Mouse (Mus musculus) liver, adult 2 months (tissue): Measurements from ENCODE around the gene Gm10283. TPM values are rescaled to one million over a fixed set of nuclear protein-coding genes. Genes with fewer than 3 reads are reported as not detected.
"Not testable (repeated sequence)": the region's sequence is repeated elsewhere in the genome, so short reads cannot be mapped to it uniquely, and the experiment has no call there.

Experiments used
- DNase-seq: peaks from one replicate; pipeline ENCODE4 v3.0.0-alpha.2; 2011; ENCODE audit warnings: low read depth, low spot score; ENCODE audit errors: extremely low read depth
- H3K27ac ChIP-seq: fragments of 200-500 bp; replicated peaks from 2 replicates; pipeline ENCODE4 v1.5.1; 2012; ENCODE audit warnings: low read depth, mild to moderate bottlenecking, control low read depth, inconsistent platforms, low read length; ENCODE audit not compliant: insufficient read depth
- H3K27me3 ChIP-seq: fragments of 200-500 bp; 2 replicates; pipeline ENCODE4 v1.6.1; 2012; ENCODE audit warnings: mild to moderate bottlenecking, moderate library complexity, low read length, inconsistent platforms; ENCODE audit not compliant: control insufficient read depth, insufficient read depth
- H3K36me3 ChIP-seq: fragments of 200-500 bp; 2 replicates; pipeline ENCODE4 v1.6.1; 2012; ENCODE audit warnings: low read length, inconsistent platforms; ENCODE audit not compliant: control insufficient read depth, insufficient read depth
- H3K4me1 ChIP-seq: fragments of 200-500 bp; 2 replicates; pipeline ENCODE4 v1.6.1; 2011; ENCODE audit warnings: low read length; ENCODE audit not compliant: control insufficient read depth, insufficient read depth
- H3K4me3 ChIP-seq: fragments of 200-500 bp; 2 replicates; pipeline ENCODE4 v1.5.1; 2011; ENCODE audit warnings: low read depth, mild to moderate bottlenecking, control low read depth, low read length, moderate library complexity; ENCODE audit not compliant: insufficient read depth
- H3K79me2 ChIP-seq: fragments of 200-500 bp; 2 replicates; pipeline ENCODE4 v1.6.1; 2012; ENCODE audit warnings: inconsistent platforms, mild to moderate bottlenecking, low read length, moderate library complexity; ENCODE audit not compliant: control insufficient read depth, insufficient read depth
- H3K9ac ChIP-seq: fragments of 200-500 bp; 2 replicates; pipeline ENCODE4 v1.6.1; 2012; ENCODE audit warnings: low read depth, mild to moderate bottlenecking, control low read depth, inconsistent platforms, low read length
- CTCF ChIP-seq: fragments of 200-500 bp; IDR thresholded peaks from 2 replicates; pipeline ENCODE4 v1.5.1; 2011; ENCODE audit warnings: low read depth, low read length, control low read depth
- POLR2A ChIP-seq: fragments of 200-500 bp; IDR thresholded peaks from 2 replicates; pipeline ENCODE4 v1.6.1; 2011; ENCODE audit warnings: low read length, control low read depth; ENCODE audit not compliant: insufficient read depth; ENCODE audit errors: extremely low read depth
- WGBS: fragments of 180-500 bp; shearing (Covaris S2); methylation state at CpG from one replicate; pipeline ENCODE4 v1.1.7; 2018; 5-methylcytosine and 5-hydroxymethylcytosine counted together
- polyA plus RNA-seq: library from polyadenylated mRNA; depleted of rRNA; stranded (reverse); fragments of >200 nt; gene quantifications from 2 replicates; pipeline ENCODE4 v1.2.3, GENCODE M21; 2012; rRNA removed
- total RNA-seq: library from RNA; depleted of rRNA; stranded (reverse); fragments of >200 nt; gene quantifications from 2 replicates; pipeline ENCODE4 v1.2.3, GENCODE M21; 2014; rRNA removed

Gm10283 gene
- total RNA-seq (not detected in 2 replicates), polyA plus RNA-seq (not detected in 2 replicates)

DNA sequence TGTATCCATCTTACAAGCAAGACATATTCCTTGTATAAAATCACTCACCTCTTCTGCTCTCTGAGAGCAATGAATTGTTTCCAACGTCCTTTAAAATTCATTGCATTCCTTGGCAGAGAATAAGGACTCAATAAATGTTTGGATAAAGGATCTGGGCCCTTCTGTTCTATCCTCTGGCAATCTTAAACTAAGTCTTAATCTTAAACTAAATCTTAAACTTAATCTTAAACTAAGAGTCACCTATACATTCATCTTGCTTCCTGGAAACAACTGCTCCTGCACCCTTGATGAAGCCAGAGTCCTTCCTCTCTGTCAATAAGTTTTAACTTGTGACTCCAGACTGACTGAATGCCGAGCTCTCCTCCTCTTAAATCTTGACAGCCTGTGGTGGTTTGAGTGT lies at the start of gene Gm10283:
TSS of gene Gm10283 (minus strand) at position 101 of the 400 bp plus-strand sequence.
- Histone ChIP-seq H3K79me2 (peaks cover 1% of the 10 kb centered on the region; the same call in 1 of the 2 replicates), H3K36me3 (no peaks in the 10 kb centered on the region; the same call in 1 of the 2 replicates), H3K27me3 (no peaks in the 10 kb centered on the region), H3K4me3 (no peak within 1 kb of the TSS), H3K27ac (no peak within 1 kb of the TSS), H3K4me1 (peaks cover 4% of the 10 kb centered on the region), H3K9ac (no peak within 1 kb of the TSS)
- TF ChIP-seq POLR2A (no peak), CTCF (no peak)
- no peak for DNase-seq
- 58% methylated on average over 2 of the region's 2 CpGs for WGBS

DNA sequence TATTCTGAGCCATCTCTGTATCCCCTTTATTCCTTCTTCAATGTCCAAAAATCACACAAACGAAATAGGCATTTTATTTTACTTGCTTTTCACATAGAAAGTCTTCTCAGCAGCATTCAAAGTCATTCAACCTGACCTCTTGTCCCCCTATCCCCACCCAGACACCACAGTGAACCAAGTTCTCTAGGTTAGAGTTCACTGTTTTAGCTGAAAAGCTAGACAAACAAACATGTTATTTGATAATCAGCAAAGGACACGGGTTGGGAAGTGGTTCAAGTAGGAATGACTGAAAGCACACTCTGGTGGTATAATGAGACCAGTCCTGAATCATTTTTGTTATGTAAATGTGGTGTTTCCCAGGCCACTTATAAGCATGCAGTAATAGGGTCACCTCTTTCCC lies 31.9 kb upstream of the Gm10283 start:
- H3K79me2 ChIP-seq, result no peaks in the 10 kb centered on the region
- H3K36me3 ChIP-seq, result peaks cover 43% of the 10 kb centered on the region
- 11% methylated on average over 2 of the region's 2 CpGs for WGBS
- TF ChIP-seq POLR2A, result no peak
- no peak for TF ChIP-seq CTCF
- H3K27ac ChIP-seq, result peak overlapping the region; percentile 50
- H3K27me3 ChIP-seq, result no peaks in the 10 kb centered on the region
- no peak overlapping the region for H3K9ac ChIP-seq
- peaks cover 3% of the 10 kb centered on the region; the same call in 1 of the 2 replicates for H3K4me1 ChIP-seq
- no peak overlapping the region for H3K4me3 ChIP-seq
- DNase-seq, result peak; percentile 92

DNA sequence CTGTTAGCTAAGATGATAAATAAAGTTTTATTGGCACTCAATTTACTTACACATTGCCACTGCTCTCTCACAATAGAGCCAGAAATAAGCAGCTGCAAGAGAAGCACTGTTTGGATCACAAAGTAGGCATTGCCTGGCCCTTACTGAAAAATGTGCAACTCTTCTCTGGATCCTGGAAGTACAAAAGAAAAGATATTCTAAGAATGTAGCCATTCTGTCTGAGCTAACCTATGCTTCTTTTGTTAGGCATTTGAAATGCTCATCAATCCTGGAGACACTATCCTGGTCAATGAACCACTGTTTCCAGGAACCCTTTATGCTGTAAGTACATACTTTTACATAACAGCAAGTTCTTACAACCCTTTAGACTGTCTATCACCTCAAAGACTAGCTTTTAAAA lies 15.3 kb upstream of the Gm10283 start:
- H3K27me3 ChIP-seq, result no peaks in the 10 kb centered on the region
- no peak overlapping the region for H3K9ac ChIP-seq
- H3K27ac ChIP-seq, result no peak overlapping the region
- TF ChIP-seq CTCF (no peak), POLR2A (no peak)
- no peaks in the 10 kb centered on the region for H3K79me2 ChIP-seq
- peaks cover 33% of the 10 kb centered on the region for H3K36me3 ChIP-seq
- H3K4me1 ChIP-seq, result no peaks in the 10 kb centered on the region
- DNase-seq, result no peak
- no peak overlapping the region for H3K4me3 ChIP-seq

DNA sequence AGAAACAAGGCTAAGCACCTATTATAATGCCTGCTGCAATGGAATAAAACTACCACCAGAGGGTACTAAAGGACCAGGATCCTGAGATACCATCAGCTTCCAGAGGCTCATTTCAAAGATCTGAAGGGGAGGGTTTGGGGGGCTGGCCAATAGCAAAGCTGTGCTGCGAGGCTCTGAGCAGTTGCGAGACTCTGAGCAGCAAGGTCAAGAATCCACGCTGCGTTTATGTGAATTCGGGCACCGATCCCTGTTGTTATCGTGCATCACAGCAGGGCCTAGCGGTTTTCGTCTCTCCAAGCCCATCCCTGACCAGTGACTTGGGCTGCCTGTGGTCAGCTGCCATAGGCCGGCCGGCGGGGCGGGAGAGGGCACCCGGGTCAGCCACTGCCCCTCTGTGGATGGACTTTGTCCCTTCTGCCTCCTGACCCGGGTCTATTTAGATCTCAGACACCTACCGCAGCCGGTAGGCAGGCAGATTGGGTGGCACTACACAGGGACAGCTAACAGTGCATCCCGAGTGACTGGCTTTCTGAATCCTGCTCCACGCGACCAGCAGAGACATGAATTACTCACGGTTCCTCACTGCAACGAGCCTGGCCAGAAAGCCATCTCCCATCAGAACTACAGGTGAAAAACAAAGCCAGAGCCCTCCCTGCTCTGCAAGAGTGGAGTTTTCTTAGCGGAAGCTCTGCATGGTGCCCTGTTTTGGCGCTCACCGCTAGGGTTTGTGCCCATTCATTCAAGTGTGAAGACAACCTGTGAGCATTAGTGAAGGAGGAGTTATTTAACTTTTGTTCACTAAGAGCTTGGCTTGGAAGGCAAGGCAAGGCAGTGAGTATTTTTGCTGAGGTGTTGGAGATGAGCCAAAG lies 2.9 kb upstream of the Gm10283 start, which contains the start of gene Aadat:
TSS of gene Aadat (plus strand) at position 280 of the 869 bp plus-strand sequence.
- Histone ChIP-seq H3K9ac (peak within 1 kb of the TSS; percentile 63), H3K4me3 (peak within 1 kb of the TSS; percentile 48)
- under 1% methylated on average over 25 of the region's 25 CpGs for WGBS

DNA sequence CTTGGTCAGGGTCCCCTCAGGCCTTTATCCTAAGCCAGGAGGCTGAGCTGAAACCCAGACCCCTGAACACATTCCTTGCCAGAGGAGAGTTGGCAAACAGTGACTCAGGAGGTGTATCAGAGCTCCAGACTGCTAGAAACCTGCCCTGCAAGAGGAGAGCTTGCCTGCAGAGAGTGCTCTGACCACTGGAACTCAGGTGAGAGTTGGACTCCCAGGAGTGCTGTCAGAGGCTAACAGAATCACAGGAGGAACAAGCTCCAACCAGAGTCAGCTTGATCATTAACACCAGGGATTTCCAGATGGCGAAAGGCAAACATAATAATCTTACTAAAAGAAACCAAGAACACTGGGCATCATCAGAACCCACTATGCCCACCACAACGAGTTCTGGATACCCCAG lies 8.0 kb downstream of the Gm10283 start:
- not testable (repeated sequence) for H3K4me3 ChIP-seq, H3K36me3 ChIP-seq, H3K9ac ChIP-seq, H3K4me1 ChIP-seq, H3K27ac ChIP-seq, H3K27me3 ChIP-seq, H3K79me2 ChIP-seq, DNase-seq
- WGBS, result 73% methylated on average over 2 of the region's 2 CpGs

More for the DNA sequence above, 2.9 kb upstream of the Gm10283 start, which contains the start of gene Aadat:
- H3K4me1 ChIP-seq, result peaks cover 4% of the 10 kb centered on the region
- DNase-seq, result peak; percentile 90
- H3K36me3 ChIP-seq, result peaks cover 6% of the 10 kb centered on the region
- H3K79me2 ChIP-seq, result peaks cover 5% of the 10 kb centered on the region; the same call in 1 of the 2 replicates
- H3K27me3 ChIP-seq, result no peaks in the 10 kb centered on the region
- H3K27ac ChIP-seq, result peak within 1 kb of the TSS; percentile 90
- 0 out of 2 replicates have a peak, but pooled peaks have one; percentile 71 for TF ChIP-seq POLR2A
- TF ChIP-seq CTCF, result peak; percentile 40

DNA sequence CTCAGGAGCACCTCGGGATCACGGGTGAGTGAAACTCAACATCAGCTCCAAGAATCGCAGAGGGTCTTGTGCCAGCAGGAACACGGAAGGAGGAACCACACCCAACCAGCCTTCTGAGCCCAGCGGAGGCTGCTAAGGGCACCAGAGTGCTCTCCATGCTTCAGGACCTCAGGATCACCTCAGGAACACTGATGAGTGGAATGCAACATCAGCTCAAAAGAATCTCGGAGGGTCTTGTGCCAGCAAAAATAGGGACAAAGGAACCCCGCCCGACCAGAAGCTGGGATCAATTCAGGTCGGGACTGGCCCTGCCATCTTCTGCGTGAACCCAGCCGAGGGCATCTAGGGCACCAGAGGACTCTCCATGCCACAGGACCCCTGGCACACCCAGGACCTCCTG lies 8.4 kb downstream of the Gm10283 start:
- no peak for DNase-seq
- no peak overlapping the region for H3K9ac ChIP-seq
- WGBS, result 89% methylated on average over 11 of the region's 11 CpGs
- no peaks in the 10 kb centered on the region for H3K36me3 ChIP-seq
- H3K4me1 ChIP-seq, result no peaks in the 10 kb centered on the region; the same call in 1 of the 2 replicates
- H3K79me2 ChIP-seq, result no peaks in the 10 kb centered on the region
- no peak overlapping the region for H3K27ac ChIP-seq
- H3K27me3 ChIP-seq, result no peaks in the 10 kb centered on the region
- H3K4me3 ChIP-seq, result no peak overlapping the region
- TF ChIP-seq CTCF, result no peak
- no peak for TF ChIP-seq POLR2A
